Mouse (Mus musculus) brain, embryonic 18.5 days (tissue): ENCODE data around the gene Neb.
"Not testable (repeated sequence)": the region's sequence is repeated elsewhere in the genome, so short reads cannot be mapped to it uniquely, and the experiment has no call there.

Experiments used
- DNase-seq: peaks from one replicate; pipeline ENCODE4 v3.0.0-alpha.2; 2012; ENCODE audit warnings: low read depth, low spot score

Gene Neb

DNA sequence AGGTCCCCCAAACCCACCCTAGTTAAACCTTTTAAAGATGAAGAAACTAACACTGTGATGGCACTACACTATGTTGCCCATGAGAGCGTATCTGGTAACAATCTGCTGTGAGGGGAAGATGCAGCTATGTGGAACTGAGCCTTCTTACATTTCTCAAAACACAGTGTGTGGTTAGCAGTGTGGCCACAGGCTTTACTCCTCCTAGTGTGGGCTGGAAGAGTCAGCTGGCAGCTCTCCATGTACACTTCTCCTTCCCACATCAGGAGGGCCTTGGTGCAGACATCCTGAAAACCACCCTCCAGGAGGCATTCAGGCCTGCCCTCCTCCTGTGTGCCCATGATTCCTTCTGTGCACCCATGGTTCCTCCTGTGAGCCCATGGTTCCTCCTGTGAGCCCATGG is 198.6 kb downstream of the Neb start:
- DNase-seq: no peak

DNA sequence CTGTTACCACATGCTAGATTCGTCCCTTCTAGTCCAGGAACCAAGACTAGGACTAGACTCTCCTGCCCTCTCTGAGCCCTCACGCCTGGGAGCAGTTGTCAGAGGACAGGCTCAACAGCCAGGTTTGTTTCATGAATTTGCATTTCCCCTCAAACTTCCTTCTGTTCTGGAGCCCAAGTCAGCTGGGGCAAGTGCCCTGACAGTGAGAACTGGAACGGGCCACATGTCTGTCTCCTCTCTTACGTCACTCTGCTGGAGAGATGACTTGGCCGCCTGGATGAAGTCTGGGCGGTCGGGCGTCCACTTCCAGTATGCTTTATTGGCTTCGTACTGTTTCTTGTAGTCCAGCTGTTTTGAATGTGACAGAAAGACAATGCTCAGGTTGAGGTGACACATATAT is 200.5 kb downstream of the Neb start:
- DNase-seq: no peak

DNA sequence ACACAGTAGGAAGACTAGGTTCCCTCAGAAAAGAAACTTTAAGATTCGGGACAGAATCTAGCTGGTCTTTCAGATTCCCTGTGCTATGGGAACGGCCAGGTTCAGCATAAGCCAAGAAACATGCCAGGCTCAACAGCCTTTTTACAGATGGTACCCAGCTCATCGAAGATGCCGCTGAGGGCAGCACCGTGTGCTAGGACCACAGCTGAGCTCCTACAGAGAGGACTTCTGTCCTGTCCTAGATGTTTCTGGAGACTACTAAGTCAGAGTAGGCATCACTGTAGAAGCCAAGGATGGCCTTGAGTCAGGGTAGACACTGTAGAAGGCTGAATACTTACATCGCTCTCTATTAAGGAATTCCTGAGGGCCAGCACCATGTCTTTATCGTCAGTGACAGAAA is 201.1 kb downstream of the Neb start:
- no peak for DNase-seq

DNA sequence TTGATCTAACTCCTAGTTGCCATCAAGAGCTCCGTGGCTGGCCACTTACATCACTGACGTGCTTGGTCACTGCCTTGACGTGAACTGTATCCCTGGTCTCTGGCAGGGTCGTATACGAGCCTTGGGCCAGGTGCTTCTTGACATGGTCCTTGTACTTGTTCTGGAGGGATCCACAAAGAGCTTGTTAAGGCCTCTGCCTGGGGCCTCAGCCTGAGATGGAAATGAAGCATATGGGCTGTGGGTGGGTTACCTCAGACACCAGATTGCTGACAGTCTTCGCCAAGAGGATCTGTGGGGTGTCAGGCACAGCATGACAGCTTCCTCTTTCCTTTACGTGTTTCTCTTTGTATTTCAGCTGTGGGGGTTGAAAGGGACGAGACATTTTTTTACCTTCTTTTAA is 201.7 kb downstream of the Neb start:
- DNase-seq: peak; percentile 51

DNA sequence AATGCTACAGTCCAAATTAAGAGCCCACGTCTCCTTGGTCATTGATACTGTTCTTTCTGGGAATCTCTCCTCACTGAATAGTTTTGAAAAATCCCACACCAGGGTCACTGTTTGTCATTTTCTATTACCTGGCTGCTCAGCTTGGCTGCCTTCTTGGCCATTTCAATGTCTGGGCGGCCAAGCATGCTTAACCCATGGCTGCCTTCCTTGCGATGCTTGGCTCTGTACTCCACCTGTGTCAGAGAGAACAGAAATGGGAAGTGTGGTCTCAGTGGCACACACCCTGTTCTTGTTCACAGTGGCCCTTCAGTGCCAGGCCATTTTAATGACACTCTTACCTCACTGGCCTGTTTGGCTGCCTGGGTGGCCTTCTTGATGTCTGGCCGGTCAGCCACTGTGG is 203.3 kb downstream of the Neb start:
- no peak for DNase-seq

DNA sequence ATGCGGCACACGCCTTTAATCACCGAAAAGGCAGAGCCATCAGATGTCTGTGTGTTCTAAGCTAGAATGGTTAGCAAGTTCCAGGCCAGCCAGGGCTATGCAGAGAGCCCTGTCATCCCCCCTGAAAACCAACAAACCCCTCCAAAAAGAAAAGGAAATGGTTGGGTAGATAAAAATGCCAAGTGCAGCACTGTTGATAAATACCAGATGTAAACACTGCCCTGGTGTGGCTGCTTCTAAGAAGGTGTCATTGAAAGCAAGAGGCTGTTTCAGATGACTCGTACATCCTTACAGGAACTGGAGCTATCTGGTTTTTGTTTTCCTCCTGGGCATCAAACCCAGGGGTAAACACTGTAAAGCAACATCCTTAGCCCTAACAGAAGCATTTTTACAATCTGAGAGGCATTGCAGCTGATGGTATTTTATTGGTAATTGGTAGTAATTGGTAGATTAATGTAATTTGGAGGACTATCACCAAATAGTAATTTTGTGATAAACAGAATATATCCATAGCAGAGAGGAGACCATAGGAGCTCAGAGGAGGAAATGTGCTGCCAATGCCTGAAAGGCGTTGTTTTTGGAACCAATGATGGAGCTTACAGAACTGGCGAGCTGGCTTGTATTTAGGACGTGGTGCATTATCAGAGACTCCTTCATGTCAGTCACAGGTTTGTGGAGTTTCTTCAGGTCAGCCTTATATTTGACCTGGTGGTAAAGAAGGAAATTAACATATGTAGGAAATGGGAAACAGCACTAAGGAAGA is 208.8 kb downstream of the Neb start:
- DNase-seq: no peak

DNA sequence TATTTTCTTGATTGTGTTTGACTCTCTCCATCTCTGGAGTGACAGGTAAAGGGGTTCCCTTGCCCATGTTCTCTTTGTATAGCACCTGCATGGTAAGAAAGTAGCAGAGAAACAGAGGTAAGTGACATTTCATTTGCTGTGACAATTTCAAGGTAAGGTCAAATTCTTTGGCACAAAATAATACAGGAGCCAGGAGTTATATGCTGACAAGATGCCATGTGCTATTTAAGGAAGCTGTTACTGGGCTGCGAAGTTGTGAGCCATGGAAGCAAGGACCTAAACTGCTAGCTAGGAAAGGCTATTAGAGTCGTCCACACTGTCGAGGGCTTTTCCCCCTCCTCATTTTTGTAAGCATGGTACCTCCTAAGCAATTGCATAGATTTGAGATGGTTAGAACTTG is 225.2 kb downstream of the Neb start:
- no peak for DNase-seq

DNA sequence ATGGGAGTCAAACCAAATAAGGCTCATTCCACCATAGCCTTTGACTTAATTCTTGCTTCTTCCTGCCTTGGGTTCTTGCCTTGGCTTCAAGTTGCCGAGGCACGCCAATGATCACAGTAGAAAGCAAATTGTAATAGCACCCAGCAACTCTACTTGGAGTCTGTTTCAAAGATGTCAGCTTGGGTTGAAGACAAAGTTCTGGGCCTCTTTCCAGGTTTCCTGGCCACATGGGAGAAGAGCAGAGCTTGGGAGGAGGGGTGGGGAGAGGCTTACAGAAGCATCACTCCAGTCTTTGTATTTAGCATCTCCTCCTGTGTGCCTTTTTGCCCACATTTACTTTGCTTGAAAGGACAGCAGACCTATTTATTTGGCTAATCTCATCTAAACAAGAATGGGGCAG is 244.9 kb downstream of the Neb start:
- peak; percentile 8 for DNase-seq

DNA sequence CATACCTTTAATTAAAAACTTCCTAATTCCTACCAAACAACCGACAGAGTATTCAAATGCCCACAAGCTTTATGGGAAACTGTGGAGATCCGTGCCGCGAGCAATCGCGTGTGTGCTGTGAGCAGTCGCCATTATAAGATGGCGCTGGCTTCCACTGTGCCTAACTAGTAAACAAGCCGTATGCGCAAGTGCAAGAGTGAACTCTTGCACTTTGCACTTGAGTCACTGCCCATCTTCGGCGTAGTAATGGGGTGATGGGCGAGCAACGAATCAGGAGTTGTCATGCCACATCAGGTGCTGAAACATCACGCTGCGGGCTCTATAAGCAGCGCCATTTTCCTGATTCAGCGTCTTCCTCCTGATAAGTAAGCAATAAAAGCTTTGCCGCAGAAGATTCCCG is 246.9 kb downstream of the Neb start:
- not testable (repeated sequence) for DNase-seq

DNA sequence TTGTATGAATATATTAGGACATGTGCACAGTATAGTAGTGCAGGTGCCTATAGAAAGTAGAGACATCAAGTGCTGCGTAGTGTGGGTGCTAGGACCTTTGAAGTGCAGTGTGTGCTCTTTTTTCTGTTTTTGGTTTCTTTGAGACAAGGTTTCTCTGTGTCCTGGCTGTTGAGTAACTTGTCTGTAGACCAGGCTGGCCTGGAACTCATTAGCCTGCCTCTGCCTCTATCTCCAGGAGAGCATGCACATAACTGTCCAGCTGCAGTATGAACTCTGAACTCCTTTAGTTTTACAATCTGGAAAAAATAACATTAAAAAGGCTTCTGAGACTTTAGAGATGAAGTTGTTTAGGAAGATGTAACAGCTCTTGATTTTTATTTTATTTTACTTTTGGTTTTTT is 264.2 kb downstream of the Neb start:
- no peak for DNase-seq
